Comparison of ENCODE assay signal across 20 mouse cellular contexts in the genomic region with DNA sequence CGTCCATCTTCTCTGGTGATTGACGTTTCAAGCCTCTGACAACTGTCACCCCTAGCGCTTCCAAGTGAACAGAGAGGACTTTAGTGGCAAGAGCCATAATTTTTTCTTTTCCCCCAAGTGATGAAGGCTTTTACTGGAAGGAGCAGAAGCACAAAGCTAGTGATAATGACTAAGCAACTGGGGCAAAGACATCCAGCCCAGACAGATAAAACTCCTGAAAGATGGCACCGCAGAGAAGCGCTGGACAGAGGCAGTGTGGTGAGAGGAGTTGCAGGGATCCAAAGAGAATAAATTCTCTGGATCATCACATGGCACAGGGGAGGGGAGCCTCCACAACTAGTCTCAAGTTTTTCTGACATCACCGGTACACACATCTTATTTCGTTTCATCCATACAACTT. TPM values are rescaled to one million over a fixed set of nuclear protein-coding genes. Genes with fewer than 3 reads are reported as not detected.
A peak's percentile ranks its signal among the peaks of the same experiment; 100 is the strongest.
DNase-seq lines count a peak whose midpoint lies in the region; ATAC-seq and TF ChIP-seq lines count a peak whose summit lies in the region.
"Had no signal": no experiment of that assay in that cellular context is flagged by ENCODE, and none has a peak within 500 bp of the region (broad histone marks: within the 10 kb centered on the region; RNA-seq: fewer than 3 reads in every experiment).

No protein-coding gene starts in this region.

- H3K9me3 ChIP-seq in liver, embryonic 14.5 days (ENCODE audit: control insufficient read depth, low read length), result no peaks in the 10 kb centered on the region
- no peaks in the 10 kb centered on the region for H3K9me3 ChIP-seq in forebrain, embryonic 13.5 days (replicated peaks)
- H3K9me3 ChIP-seq: forebrain, embryonic 15.5 days; kidney, embryonic 15.5 days; limb, embryonic 12.5 days; neural tube, embryonic 12.5 days had no signal

- intact Hi-C loops in gastrocnemius, adult 2 months (cut with DNase I), result no loop called here

- H3K4me2 ChIP-seq in liver, embryonic 14.5 days (ENCODE audit: low read depth), result peak overlapping the region; percentile 94
- no peak overlapping the region for H3K4me2 ChIP-seq in forebrain, embryonic 13.5 days

- H3K27me3 ChIP-seq in liver, embryonic 14.5 days (ENCODE audit: control insufficient read depth, insufficient read depth, low read length), result no peaks in the 10 kb centered on the region
- H3K27me3 ChIP-seq in forebrain, embryonic 13.5 days, result peaks cover 45% of the 10 kb centered on the region

- peak; percentile 62 for ATAC-seq in erythroblast, adult 5-6 weeks (replicated peaks; ENCODE audit: low FRiP score, poor library complexity, severe bottlenecking)
- ATAC-seq in liver, embryonic 14.5 days (ENCODE audit: insufficient read depth), result peak; percentile 19; the same call in 1 of the 2 replicates
- no peak for ATAC-seq in forebrain, embryonic 13.5 days
- ATAC-seq: intestine, embryonic 16.5 days; lung, postnatal 0 days had no signal

- DNase-seq in gastrocnemius, adult 2 months, result no peak
- DNase-seq in gastrocnemius, postnatal 4 days (ENCODE audit: low spot score in 2 of 2), result no peak
- peak; percentile 55 for DNase-seq in MEL-GATA-1-ER (ENCODE audit: extremely low read depth, low read depth)
- peak in 2 of 3 experiments; percentile 63 to 64 for DNase-seq in liver, embryonic 14.5 days (ENCODE audit: low read depth in 3 of 3, low spot score in 3 of 3)
- DNase-seq in thymus, postnatal 4 days, result no peak
- no peak for DNase-seq in cerebellum, postnatal 10 days
- DNase-seq: B cell, adult 2 months; cerebellum, adult 9-11 months; heart, adult 18-20 months; heart, postnatal 10 days; thymus, adult 18-20 months had no signal

- H3K4me1 ChIP-seq in liver, embryonic 14.5 days (replicated peaks; ENCODE audit: control insufficient read depth in 2 of 2, insufficient read depth in 2 of 2, low read length in 1 of 2), result peaks cover 44 to 49% of the 10 kb centered on the region in 2 experiments
- H3K4me1 ChIP-seq in forebrain, embryonic 13.5 days, result peaks cover 18% of the 10 kb centered on the region
- H3K4me1 ChIP-seq: limb, embryonic 12.5 days had no signal

- 30% methylated on average over 7 of the region's 7 CpGs for WGBS in liver, embryonic 14.5 days (ENCODE audit: insufficient replicate concordance)
- 65% methylated on average over 7 of the region's 7 CpGs for WGBS in forebrain, embryonic 13.5 days

- H3K36me3 ChIP-seq in liver, embryonic 14.5 days (replicated peaks; ENCODE audit: control insufficient read depth, insufficient read depth, low read depth), result peaks cover 6% of the 10 kb centered on the region; the same call in 1 of the 2 replicates
- H3K36me3 ChIP-seq in forebrain, embryonic 13.5 days (ENCODE audit: poor library complexity, severe bottlenecking), result no peaks in the 10 kb centered on the region
- H3K36me3 ChIP-seq: forebrain, embryonic 15.5 days; kidney, embryonic 15.5 days; limb, embryonic 12.5 days; neural tube, embryonic 12.5 days had no signal

- H3K27ac ChIP-seq in gastrocnemius, adult 2 months, result peak overlapping the region; percentile 38
- peak overlapping the region; percentile 84 for H3K27ac ChIP-seq in liver, embryonic 14.5 days
- no peak overlapping the region for H3K27ac ChIP-seq in forebrain, embryonic 13.5 days
- H3K27ac ChIP-seq: forebrain, embryonic 15.5 days; hindbrain, embryonic 14.5 days; kidney, embryonic 15.5 days; limb, embryonic 12.5 days; neural tube, embryonic 12.5 days had no signal

- peak; percentile 38 for TF ChIP-seq EP300 in liver, embryonic 14.5 days (IDR thresholded peaks at IDR 0.05; ENCODE audit: low read depth)

- TF ChIP-seq CTCF in gastrocnemius, adult 2 months (IDR thresholded peaks at IDR 0.05), result no peak
- TF ChIP-seq CTCF in liver, embryonic 14.5 days (IDR thresholded peaks at IDR 0.05; ENCODE audit: low read depth), result no peak

- H3K9ac ChIP-seq in liver, embryonic 14.5 days (replicated peaks), result peak overlapping the region; percentile 83
- no peak overlapping the region for H3K9ac ChIP-seq in forebrain, embryonic 13.5 days
- H3K9ac ChIP-seq: kidney, embryonic 15.5 days had no signal

- peak overlapping the region; percentile 73; the same call in 1 of the 2 replicates for H3K4me3 ChIP-seq in gastrocnemius, adult 2 months
- H3K4me3 ChIP-seq in liver, embryonic 14.5 days (ENCODE audit: insufficient read depth in 1 of 2, low read depth in 2 of 2, low read length in 2 of 2), result peak overlapping the region; percentile 60 to 77
- H3K4me3 ChIP-seq in forebrain, embryonic 13.5 days, result no peak overlapping the region

RNA-seq across cellular contexts. Expression of gene Tmem56, which starts 21.6 kb away (rescaled TPM):
- total RNA-seq in gastrocnemius, adult 2 months (2021), result 10 to 100 TPM; 44.5 to 47.4 TPM
- 1 to 10 TPM; 3.0 to 5.4 TPM for total RNA-seq in gastrocnemius, postnatal 4 days (2021)
- 11.0 and 16.3 TPM in 2 replicates for total RNA-seq in erythroblast, adult 5-6 weeks (2015; ENCODE audit: low replicate concordance)
- 14.1 and 16.7 TPM in 2 replicates for total RNA-seq in erythroblast, adult 5-6 weeks (2017; ENCODE audit: low replicate concordance)
- polyA plus RNA-seq in liver, embryonic 14.5 days (2012; rRNA removed), result 11.8 and 13.5 TPM in 2 replicates
- 25.3 and 25.9 TPM in 2 replicates for polyA plus RNA-seq in liver, embryonic 14.5 days (2014; fragmentation: Nextera tagmentation; extraction: Ambion mirVana)
- polyA plus RNA-seq in forebrain, embryonic 13.5 days (2015; fragmentation: Nextera tagmentation; extraction: Ambion mirVana), result 2.1 and 2.4 TPM in 2 replicates

RNA-seq across cellular contexts. Expression of gene Alg14, which starts 30.3 kb away (rescaled TPM):
- total RNA-seq in gastrocnemius, adult 2 months (2021), result 1 to 10 TPM; 7.5 to 7.7 TPM
- total RNA-seq in gastrocnemius, postnatal 4 days (2021), result 10 to 100 TPM; 10.7 to 14.0 TPM
- total RNA-seq in erythroblast, adult 5-6 weeks (2015; ENCODE audit: low replicate concordance), result 0.84 and 3.1 TPM in 2 replicates
- total RNA-seq in erythroblast, adult 5-6 weeks (2017; ENCODE audit: low replicate concordance), result 1.8 and 3.1 TPM in 2 replicates
- polyA plus RNA-seq in liver, embryonic 14.5 days (2012; rRNA removed), result 6.5 and 10.4 TPM in 2 replicates
- polyA plus RNA-seq in liver, embryonic 14.5 days (2014; fragmentation: Nextera tagmentation; extraction: Ambion mirVana), result 16.2 and 18.8 TPM in 2 replicates
- polyA plus RNA-seq in forebrain, embryonic 13.5 days (2015; fragmentation: Nextera tagmentation; extraction: Ambion mirVana), result 33.1 and 34.8 TPM in 2 replicates

Comparison
In these comparisons a context has a peak if more than half of its experiments do, and no peak if none do; other contexts are left out.
1. DNase-seq: peak in MEL-GATA-1-ER (single experiment) and liver, embryonic 14.5 days (2 of 3); none in gastrocnemius, adult 2 months (single experiment), gastrocnemius, postnatal 4 days (0 of 2), thymus, postnatal 4 days (single experiment) and cerebellum, postnatal 10 days (0 of 2).